Mouse (Mus musculus) liver, embryonic 14.5 days (tissue): ENCODE data around the gene Epha4. TPM values are rescaled to one million over a fixed set of nuclear protein-coding genes. Genes with fewer than 3 reads are reported as not detected.
A peak's percentile ranks its signal among the peaks of the same experiment; 100 is the strongest.

ENCODE experiments used
- ATAC-seq: fragments of 200-750 bp; cut with Nextera tagmentation; 2 replicates; pipeline ENCODE4 v1.8.0; 2017; ENCODE audit warnings: moderate number of reproducible peaks, mild to moderate bottlenecking, moderate library complexity; ENCODE audit not compliant: insufficient read depth
- DNase-seq, 3 experiments: peaks; one replicate each; pipeline ENCODE4 v3.0.0-alpha.2; 2012 to 2013; ENCODE audit warnings: low read depth in 3 of 3, low spot score in 3 of 3
- H3K27ac ChIP-seq: fragments of 300-500 bp; sonication (generic); 2 replicates; pipeline ENCODE4 v1.5.1; 2014; ENCODE audit warnings: moderate library complexity, mild to moderate bottlenecking, control low read depth, inconsistent platforms
- H3K27me3 ChIP-seq: fragments of 300-500 bp; sonication (generic); 2 replicates; pipeline ENCODE4 v1.6.1; 2014; ENCODE audit warnings: mild to moderate bottlenecking, low read length, moderate library complexity; ENCODE audit not compliant: control insufficient read depth, insufficient read depth
- H3K36me3 ChIP-seq: fragments of 300-500 bp; sonication (generic); replicated peaks from 2 replicates; pipeline ENCODE4 v1.6.1; 2014; ENCODE audit warnings: low read depth; ENCODE audit not compliant: control insufficient read depth, insufficient read depth
- H3K4me1 ChIP-seq, 2 experiments: fragments of 200-500 bp in 1 of 2; fragments of 300-500 bp in 1 of 2; sonication (generic) in 1 of 2; replicated peaks; 2 replicates each; pipeline ENCODE4 v1.6.1; 2012 to 2014; ENCODE audit warnings: antibody characterized with exemption in 1 of 2, inconsistent platforms in 1 of 2, low read length in 1 of 2; ENCODE audit not compliant: control insufficient read depth in 2 of 2, insufficient read depth in 2 of 2
- H3K4me2 ChIP-seq: fragments of 300-500 bp; sonication (generic); 2 replicates; pipeline ENCODE4 v1.6.1; 2014; ENCODE audit warnings: low read depth, mild to moderate bottlenecking, control low read depth, moderate library complexity
- H3K4me3 ChIP-seq, 2 experiments: fragments of 200-500 bp in 1 of 2; fragments of 300-500 bp in 1 of 2; sonication (generic) in 1 of 2; 2 replicates each; pipeline ENCODE4 v1.5.1; 2012 to 2014; ENCODE audit warnings: low read depth in 2 of 2, low read length in 2 of 2, mild to moderate bottlenecking in 2 of 2, control low read depth in 1 of 2, inconsistent platforms in 1 of 2, moderate library complexity in 1 of 2; ENCODE audit not compliant: insufficient read depth in 1 of 2
- H3K9ac ChIP-seq: fragments of 300-500 bp; sonication (generic); replicated peaks from 2 replicates; pipeline ENCODE4 v1.6.1; 2014; ENCODE audit warnings: mild to moderate bottlenecking, control low read depth, moderate library complexity
- H3K9me3 ChIP-seq: fragments of 300-500 bp; sonication (generic); 2 replicates; pipeline ENCODE4 v1.6.1; 2016; ENCODE audit warnings: low read length, mixed read lengths; ENCODE audit not compliant: control insufficient read depth
- CTCF ChIP-seq: IDR thresholded peaks from 2 replicates; pipeline ENCODE4 v1.5.1; 2016; ENCODE audit warnings: antibody characterized with exemption, low read depth, control low read depth
- EP300 ChIP-seq: IDR thresholded peaks from 2 replicates; pipeline ENCODE4 v1.6.1; 2016; ENCODE audit warnings: antibody characterized with exemption, low read depth
- WGBS: fragments of 180-500 bp; shearing (Covaris S2); extraction: QIAGEN DNeasy Blood & Tissue Kit; methylation state at CpG from one replicate; pipeline ENCODE4 v1.1.7; 2014; ENCODE audit not compliant: insufficient replicate concordance; 5-methylcytosine and 5-hydroxymethylcytosine counted together
- polyA plus RNA-seq, 2 experiments: library from polyadenylated mRNA; depleted of rRNA in 1 of 2; stranded (reverse) in 1 of 2; unstranded in 1 of 2; fragments of >200 nt; fragmentation: Nextera tagmentation in 1 of 2; extraction: Ambion mirVana in 1 of 2; gene quantifications; 2 replicates each; pipeline versions ENCODE4 v1.2.1 to v1.2.3; 2012 to 2014

The Epha4 gene
- polyA plus RNA-seq, 2 experiments: 0.22 to 0.50 TPM

DNA sequence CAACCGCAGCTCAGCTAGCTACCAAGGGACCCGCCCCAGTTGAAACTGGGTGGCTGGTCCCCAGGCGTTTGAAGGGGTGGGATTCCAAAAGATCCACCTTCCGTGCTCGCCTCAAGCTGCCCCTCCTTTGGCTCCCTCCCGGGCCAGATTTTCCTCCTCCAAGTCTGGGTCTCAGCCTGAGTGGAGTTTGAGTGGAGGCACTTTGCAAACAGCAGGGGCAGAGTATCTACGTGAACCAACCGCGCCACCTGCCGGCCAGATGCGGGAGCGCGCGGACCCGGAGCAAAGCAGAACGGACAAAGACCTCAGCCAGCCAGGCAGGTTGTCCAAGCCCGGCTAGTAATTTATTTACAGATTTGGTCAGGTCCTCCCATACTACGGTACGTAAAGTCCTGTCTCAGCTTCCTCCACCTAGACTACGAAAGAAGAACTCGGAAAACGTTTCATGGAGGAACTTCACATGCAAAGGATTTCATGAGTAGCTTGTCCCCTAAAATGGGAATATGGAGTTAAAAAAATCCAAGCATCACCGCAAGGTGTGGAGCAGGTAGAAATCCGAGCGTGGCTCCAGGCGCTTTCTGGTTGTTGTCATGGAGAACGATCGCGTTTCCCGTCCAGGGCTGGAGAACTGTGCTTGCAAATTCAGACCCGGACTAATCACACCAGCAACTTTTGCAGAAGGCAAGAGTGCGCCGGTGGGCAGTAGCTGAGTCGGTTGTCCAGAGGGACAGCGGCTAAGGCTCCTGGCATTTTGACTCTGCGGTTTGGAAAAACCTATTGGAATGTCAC, 1.5 kb upstream of the Epha4 start:
- no peaks in the 10 kb centered on the region for H3K9me3 ChIP-seq
- H3K4me1 ChIP-seq: no peaks in the 10 kb centered on the region
- WGBS: 2% methylated on average over 36 of the region's 36 CpGs
- H3K27ac ChIP-seq: no peak overlapping the region
- DNase-seq: peak; percentile 25 to 43 (median 26)
- peak; percentile 50; the same call in 1 of the 2 replicates for ATAC-seq
- no peaks in the 10 kb centered on the region for H3K36me3 ChIP-seq
- H3K27me3 ChIP-seq: peaks cover 44% of the 10 kb centered on the region
- H3K4me3 ChIP-seq: peak overlapping the region; percentile 44 to 51; a peak in 3 of 4 replicates
- TF ChIP-seq CTCF (peak; percentile 96), EP300 (no peak)
- peak overlapping the region; percentile 71 for H3K4me2 ChIP-seq
- H3K9ac ChIP-seq: no peak overlapping the region

DNA sequence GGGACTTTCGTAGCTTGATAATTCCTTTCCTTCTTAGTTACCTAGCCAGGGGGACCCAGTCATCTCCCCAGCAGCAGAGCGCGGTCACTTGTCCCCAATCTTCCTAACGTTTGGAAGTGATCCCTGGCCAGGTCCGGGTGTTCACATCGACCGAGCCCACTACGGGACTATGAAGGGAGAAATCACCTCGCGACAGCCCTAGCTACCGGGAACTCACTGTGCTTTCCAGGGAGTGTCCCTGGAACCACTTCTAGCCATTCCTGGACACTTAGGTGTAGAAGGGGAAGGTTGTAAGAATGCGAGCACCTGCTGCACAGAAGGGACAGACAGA, 728 bp upstream of the Epha4 start:
- H3K9me3 ChIP-seq: no peaks in the 10 kb centered on the region
- under 1% methylated on average over 12 of the region's 12 CpGs for WGBS
- H3K36me3 ChIP-seq: no peaks in the 10 kb centered on the region
- H3K27me3 ChIP-seq: peaks cover 44% of the 10 kb centered on the region
- no peak overlapping the region for H3K27ac ChIP-seq
- H3K4me2 ChIP-seq: peak overlapping the region; percentile 71
- no peak overlapping the region for H3K9ac ChIP-seq
- DNase-seq: no peak
- H3K4me1 ChIP-seq: no peaks in the 10 kb centered on the region
- TF ChIP-seq CTCF: no peak
- no peak for TF ChIP-seq EP300
- H3K4me3 ChIP-seq: peak overlapping the region; percentile 44 to 51
- no peak for ATAC-seq

DNA sequence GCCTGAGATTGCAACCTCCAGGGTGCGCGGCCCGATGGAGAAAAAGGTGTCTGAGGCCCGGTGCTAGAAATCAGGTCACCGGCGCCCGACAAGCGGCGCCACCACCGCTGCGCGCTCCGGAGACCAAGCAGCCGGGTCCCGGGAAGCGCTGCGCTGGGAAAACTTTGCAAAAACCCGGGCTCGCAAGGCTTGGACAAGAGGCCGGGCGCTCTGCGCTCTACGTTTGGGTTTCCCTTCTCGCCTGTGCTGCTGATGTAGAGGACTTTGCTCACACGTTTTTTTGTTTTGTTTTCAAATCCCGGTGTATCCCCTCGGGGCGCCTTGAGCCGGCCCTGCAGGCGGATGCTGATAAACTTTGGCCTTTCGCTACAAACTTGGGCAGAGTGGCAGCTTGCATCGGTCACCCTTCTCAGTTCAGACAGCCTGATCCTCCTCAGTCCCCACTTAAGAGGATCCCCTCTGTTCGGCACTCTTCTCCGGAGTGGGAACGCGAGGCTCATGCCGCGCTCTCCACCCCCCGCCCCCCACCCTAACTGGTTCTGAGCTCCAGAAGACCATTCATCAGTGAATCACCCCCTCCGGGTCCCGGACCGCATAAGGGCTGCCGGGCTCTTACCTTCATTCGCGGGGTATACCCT, 444 bp downstream of the Epha4 start:
- H3K4me2 ChIP-seq: peak overlapping the region; percentile 71
- H3K27me3 ChIP-seq: peaks cover 44% of the 10 kb centered on the region
- ATAC-seq (peak; percentile 29; the same call in 1 of the 2 replicates), DNase-seq (no peak)
- H3K9me3 ChIP-seq: no peaks in the 10 kb centered on the region
- H3K36me3 ChIP-seq: no peaks in the 10 kb centered on the region
- no peak overlapping the region for H3K27ac ChIP-seq
- WGBS: under 1% methylated on average over 45 of the region's 45 CpGs
- H3K9ac ChIP-seq: no peak overlapping the region
- no peaks in the 10 kb centered on the region for H3K4me1 ChIP-seq
- TF ChIP-seq EP300: no peak
- no peak for TF ChIP-seq CTCF
- H3K4me3 ChIP-seq: peak overlapping the region; percentile 51 to 54

DNA sequence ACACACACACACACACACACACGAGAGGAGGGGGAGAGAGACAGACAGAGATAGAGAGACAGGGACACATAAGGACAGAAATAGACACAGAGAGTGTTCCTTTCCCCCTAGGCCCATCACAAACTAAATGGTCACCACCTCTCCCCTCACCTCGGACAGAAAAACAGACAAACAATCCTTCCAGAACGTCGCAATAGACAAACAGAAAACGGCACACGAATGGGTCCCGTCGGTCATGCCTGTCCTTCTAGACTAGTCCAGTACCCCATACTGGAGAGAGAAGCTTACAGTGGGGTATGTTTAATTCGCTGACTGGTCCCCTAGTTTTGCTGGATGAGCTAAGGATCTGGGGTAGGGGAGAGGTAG, 946 bp downstream of the Epha4 start:
- Histone ChIP-seq H3K4me1 (no peaks in the 10 kb centered on the region), H3K27ac (no peak overlapping the region), H3K9ac (no peak overlapping the region), H3K4me2 (peak overlapping the region; percentile 71), H3K9me3 (no peaks in the 10 kb centered on the region), H3K36me3 (no peaks in the 10 kb centered on the region), H3K4me3 (peak overlapping the region; percentile 51 to 54), H3K27me3 (peaks cover 44% of the 10 kb centered on the region)
- 2% methylated on average over 9 of the region's 9 CpGs for WGBS
- TF ChIP-seq EP300: no peak
- no peak for TF ChIP-seq CTCF
- ATAC-seq: no peak
- no peak for DNase-seq

DNA sequence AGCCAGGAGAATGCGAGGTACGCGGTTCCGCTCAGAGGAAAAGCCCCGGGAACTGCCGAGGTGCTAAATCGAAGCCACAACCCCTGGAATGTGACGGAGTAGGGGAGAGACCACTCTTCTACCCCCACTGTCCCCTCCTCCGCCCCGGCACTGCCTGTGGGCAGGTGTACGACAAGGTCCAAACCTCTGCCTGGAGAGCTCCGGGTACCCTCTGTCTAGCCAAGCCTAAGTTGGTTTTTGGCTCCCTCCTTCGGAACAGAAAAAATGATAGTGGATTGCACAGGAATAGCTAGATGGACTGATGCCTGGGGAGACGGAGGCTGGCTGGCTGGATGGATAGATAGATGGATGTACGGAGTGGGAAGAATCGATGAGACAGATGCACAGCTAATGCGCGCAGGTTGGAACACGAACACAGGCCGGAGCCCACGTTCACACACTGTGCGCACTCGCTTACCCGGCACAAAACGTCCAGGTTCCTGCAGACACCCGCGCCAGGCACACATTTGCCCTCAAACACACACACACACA, 1.4 kb downstream of the Epha4 start:
- H3K27me3 ChIP-seq: peaks cover 44% of the 10 kb centered on the region
- no peak for ATAC-seq

More for the DNA sequence above, 1.4 kb downstream of the Epha4 start:
- Histone ChIP-seq H3K27ac (no peak overlapping the region), H3K4me1 (no peaks in the 10 kb centered on the region), H3K4me2 (peak overlapping the region; percentile 71), H3K9me3 (no peaks in the 10 kb centered on the region), H3K4me3 (peak overlapping the region; percentile 23 to 54), H3K9ac (no peak overlapping the region), H3K36me3 (no peaks in the 10 kb centered on the region)
- 3% methylated on average over 27 of the region's 27 CpGs for WGBS
- DNase-seq: no peak
- no peak for TF ChIP-seq EP300
- TF ChIP-seq CTCF: peak; percentile 27; the same call in 1 of the 2 replicates
